Mouse (Mus musculus): ENCODE results near the gene Kcnk4.

- TF ChIP-seq POLR2A (IDR thresholded peaks at IDR 0.05; ENCODE audit: extremely low read depth, insufficient read depth, low read length) (no peak), CTCF (IDR thresholded peaks at IDR 0.05; ENCODE audit: extremely low read depth, insufficient read depth, low read length) (no peak)
These were observed 58.5 kb downstream of the Kcnk4 start for GRCm38 (mm10) chr19:6875834-6876233.

All from cortical plate, adult 2 months (tissue).